Mouse (Mus musculus) forebrain, embryonic 12.5 days (tissue): ENCODE measurements around the gene Zbtb9. TPM values are rescaled to one million over a fixed set of nuclear protein-coding genes. Genes with fewer than 3 reads are reported as not detected.

ENCODE experiments used
- microRNA-seq: library from miRNA; unstranded; fragments of <30 nt; microRNA quantifications from one replicate; pipeline ENCODE4, GENCODE M21; 2017
- polyA plus RNA-seq: library from polyadenylated mRNA; unstranded; fragments of >200 nt; fragmentation: Nextera tagmentation; extraction: Ambion mirVana; gene quantifications from 2 replicates; pipeline ENCODE4 v1.2.1, GENCODE M21; 2016

The Zbtb9 gene
- polyA plus RNA-seq, 1 experiment from 2014 or later: 18.9 TPM

Small RNAs within 50 kb of the gene (microRNA-seq; reads per million reads assigned to microRNA genes)
- gene Mir3083: 0.73 reads per million
- gene Mir6968: 1.9 reads per million

Other genes with a start within 250 kb of the Zbtb9 start
- 42.3 and 47.6 TPM in 2 replicates for gene Bnip1, start 192.1 kb upstream of the Zbtb9 start, polyA plus RNA-seq
- gene Nkx2-5, start 128.2 kb upstream of the Zbtb9 start, polyA plus RNA-seq: not detected in 2 replicates
- gene Kifc5b, start 56.1 kb upstream of the Zbtb9 start, polyA plus RNA-seq: 9.7 and 9.8 TPM in 2 replicates
- gene Phf1, start 40.1 kb upstream of the Zbtb9 start, polyA plus RNA-seq: 8.6 and 8.8 TPM in 2 replicates
- 155 and 161 TPM in 2 replicates for gene Cuta, start 33.6 kb upstream of the Zbtb9 start, polyA plus RNA-seq
- gene Syngap1, start 31.9 kb upstream of the Zbtb9 start, polyA plus RNA-seq: 3.9 and 4.8 TPM in 2 replicates
- 3.0 and 3.1 TPM in 2 replicates for gene Bak1, start 55.8 kb downstream of the Zbtb9 start, polyA plus RNA-seq
- 1.6 and 3.3 TPM in 2 replicates for gene Itpr3, start 84.1 kb downstream of the Zbtb9 start, polyA plus RNA-seq
- 274 and 306 TPM in 2 replicates for gene Uqcc2, start 160.7 kb downstream of the Zbtb9 start, polyA plus RNA-seq
- gene Ip6k3, start 194.6 kb downstream of the Zbtb9 start, polyA plus RNA-seq: 0.13 TPM in 1 of 2 replicates, not detected in the other
- gene Lemd2, start 231.3 kb downstream of the Zbtb9 start, polyA plus RNA-seq: 30.6 and 30.8 TPM in 2 replicates